Mouse (Mus musculus) liver, embryonic 11.5 days (tissue): ENCODE measurements around the gene Hfe2. TPM values are rescaled to one million over a fixed set of nuclear protein-coding genes. Genes with fewer than 3 reads are reported as not detected.
A peak's percentile ranks its signal among the peaks of the same experiment; 100 is the strongest.

ENCODE experiments used
- ATAC-seq: fragments of 200-750 bp; cut with Nextera tagmentation; replicated peaks from 2 replicates; pipeline ENCODE4 v1.8.0; 2017; ENCODE audit warnings: moderate number of reproducible peaks, mild to moderate bottlenecking, moderate TSS enrichment, moderate library complexity; ENCODE audit not compliant: low FRiP score
- DNase-seq: peaks from one replicate; pipeline ENCODE4 v3.0.0-alpha.2; 2017; ENCODE audit warnings: low spot score
- H3K27ac ChIP-seq: fragments of 300-500 bp; sonication (generic); 2 replicates; pipeline ENCODE4 v1.5.1; 2014; ENCODE audit warnings: mild to moderate bottlenecking, low read depth, low read length, control low read depth
- H3K27me3 ChIP-seq: fragments of 300-500 bp; sonication (generic); replicated peaks from 2 replicates; pipeline ENCODE4 v1.6.1; 2014; ENCODE audit warnings: low read length, mixed read lengths; ENCODE audit not compliant: control insufficient read depth, insufficient read depth
- H3K36me3 ChIP-seq: fragments of 300-500 bp; sonication (generic); 2 replicates; pipeline ENCODE4 v1.6.1; 2014; ENCODE audit warnings: mild to moderate bottlenecking, low read length, moderate library complexity, mixed read lengths; ENCODE audit not compliant: control insufficient read depth, insufficient read depth
- H3K4me1 ChIP-seq: fragments of 300-500 bp; sonication (generic); replicated peaks from 2 replicates; pipeline ENCODE4 v1.6.1; 2014; ENCODE audit warnings: low read length, mixed read lengths; ENCODE audit not compliant: control insufficient read depth, insufficient read depth
- H3K4me2 ChIP-seq: fragments of 300-500 bp; sonication (generic); 2 replicates; pipeline ENCODE4 v1.6.1; 2014; ENCODE audit warnings: mild to moderate bottlenecking, control low read depth, moderate library complexity
- H3K4me3 ChIP-seq: fragments of 300-500 bp; sonication (generic); 2 replicates; pipeline ENCODE4 v1.5.1; 2014; ENCODE audit warnings: low read depth, low read length, control low read depth
- H3K9ac ChIP-seq: fragments of 300-500 bp; sonication (generic); 2 replicates; pipeline ENCODE4 v1.6.1; 2014; ENCODE audit warnings: low read depth, low read length, control low read depth
- H3K9me3 ChIP-seq: fragments of 300-500 bp; sonication (generic); 2 replicates; pipeline ENCODE4 v1.6.1; 2016; ENCODE audit warnings: low read length, inconsistent platforms, mixed read lengths; ENCODE audit not compliant: control insufficient read depth
- WGBS: fragments of 180-500 bp; shearing (Covaris S2); extraction: QIAGEN DNeasy Blood & Tissue Kit; methylation state at CpG from one replicate; pipeline ENCODE4 v1.1.7; 2014; 5-methylcytosine and 5-hydroxymethylcytosine counted together
- polyA plus RNA-seq: library from polyadenylated mRNA; unstranded; fragments of >200 nt; fragmentation: Nextera tagmentation; extraction: Ambion mirVana; gene quantifications from 2 replicates; pipeline ENCODE4 v1.2.1, GENCODE M21; 2014

The Hfe2 gene
- polyA plus RNA-seq, 1 experiment from 2014 or later, result 0.32 TPM

GRCm38 (mm10) chr3:96576005-96576658, 51.2 kb downstream of the Hfe2 start:
- no peaks in the 10 kb centered on the region for H3K36me3 ChIP-seq
- peak overlapping the region; percentile 79 for H3K4me2 ChIP-seq
- 32% methylated on average over 14 of the region's 14 CpGs for WGBS
- DNase-seq, result no peak
- peak overlapping the region; percentile 50 for H3K9ac ChIP-seq
- peaks cover 45% of the 10 kb centered on the region for H3K4me1 ChIP-seq
- peak overlapping the region; percentile 81 for H3K27ac ChIP-seq
- ATAC-seq, result peak; percentile 19; the same call in 1 of the 2 replicates
- peak overlapping the region; percentile 36 for H3K4me3 ChIP-seq
- no peaks in the 10 kb centered on the region for H3K27me3 ChIP-seq
- H3K9me3 ChIP-seq, result no peaks in the 10 kb centered on the region

GRCm38 (mm10) chr3:96576690-96577541, 51.9 kb downstream of the Hfe2 start, which contains the start of gene Gm16253:
Gene Gm16253 (plus strand): TSS chr3:96576984.
- H3K27ac ChIP-seq, result peak within 1 kb of the TSS; percentile 81
- peak within 1 kb of the TSS; percentile 36 for H3K4me3 ChIP-seq
- 19% methylated on average over 17 of the region's 17 CpGs for WGBS
- no peaks in the 10 kb centered on the region for H3K36me3 ChIP-seq
- peaks cover 40% of the 10 kb centered on the region for H3K4me1 ChIP-seq
- H3K9me3 ChIP-seq, result no peaks in the 10 kb centered on the region
- ATAC-seq (peak; percentile 84), DNase-seq (peak; percentile 82)
- H3K9ac ChIP-seq, result peak within 1 kb of the TSS; percentile 50
- no peaks in the 10 kb centered on the region for H3K27me3 ChIP-seq
- peak within 1 kb of the TSS; percentile 79 for H3K4me2 ChIP-seq

DNA sequence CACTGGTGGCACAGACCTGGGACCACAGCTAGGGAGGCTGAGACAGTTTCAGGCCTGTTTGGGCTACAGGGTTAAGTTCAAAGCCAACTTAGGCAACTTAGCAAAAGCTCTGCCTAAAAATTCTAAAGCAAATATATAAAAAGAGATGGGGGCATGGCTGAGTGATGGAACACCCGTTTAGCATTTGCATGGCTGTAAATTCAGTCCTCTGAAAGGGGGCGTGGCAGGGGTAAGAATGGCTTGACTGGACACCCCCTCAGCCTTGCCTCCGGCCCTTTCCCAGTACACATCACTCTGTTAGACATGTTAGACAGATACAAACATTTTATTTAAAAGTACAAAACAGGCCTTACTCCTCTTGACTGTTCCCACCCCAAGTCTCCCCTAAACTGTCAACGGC, 52.6 kb downstream of the Hfe2 start:
- Histone ChIP-seq H3K36me3 (no peaks in the 10 kb centered on the region), H3K4me3 (no peak overlapping the region), H3K9me3 (no peaks in the 10 kb centered on the region), H3K9ac (no peak overlapping the region), H3K27me3 (no peaks in the 10 kb centered on the region), H3K4me2 (no peak overlapping the region), H3K27ac (peak overlapping the region; percentile 81), H3K4me1 (peaks cover 40% of the 10 kb centered on the region)
- no peak for ATAC-seq
- DNase-seq, result no peak
- WGBS, result 72% methylated on average over 4 of the region's 4 CpGs

Other genes starting within 250 kb of the Hfe2 start
- 4.1 TPM in 2 replicates for gene Fcgr1, start 231.2 kb upstream of the Hfe2 start, polyA plus RNA-seq
- not detected in 2 replicates for gene BC107364, start 72.9 kb upstream of the Hfe2 start, polyA plus RNA-seq
- 41.1 and 44.0 TPM in 2 replicates for gene Txnip, start 32.8 kb downstream of the Hfe2 start, polyA plus RNA-seq
- 0.49 and 1.0 TPM in 2 replicates for gene Gm16253, start 51.8 kb downstream of the Hfe2 start, polyA plus RNA-seq
- 18.6 and 21.5 TPM in 2 replicates for gene Polr3gl, start 69.0 kb downstream of the Hfe2 start, polyA plus RNA-seq
- 0.71 and 1.1 TPM in 2 replicates for gene Ankrd34a, start 71.5 kb downstream of the Hfe2 start, polyA plus RNA-seq
- gene Lix1l, start 76.0 kb downstream of the Hfe2 start, polyA plus RNA-seq, result 2.6 and 3.1 TPM in 2 replicates
- gene Rbm8a, start 104.8 kb downstream of the Hfe2 start, polyA plus RNA-seq, result 176 and 196 TPM in 2 replicates
- gene Pex11b, start 110.2 kb downstream of the Hfe2 start, polyA plus RNA-seq, result 29.0 and 36.7 TPM in 2 replicates
- gene Gm42957, start 110.3 kb downstream of the Hfe2 start, polyA plus RNA-seq, result 0.14 TPM in 1 of 2 replicates, not detected in the other
- gene Itga10, start 120.4 kb downstream of the Hfe2 start, polyA plus RNA-seq, result 0.57 and 0.77 TPM in 2 replicates
- 0.32 and 0.40 TPM in 2 replicates for gene Ankrd35, start 145.0 kb downstream of the Hfe2 start, polyA plus RNA-seq
- gene Pias3, start 171.2 kb downstream of the Hfe2 start, polyA plus RNA-seq, result 19.6 and 21.1 TPM in 2 replicates
- gene Nudt17, start 183.4 kb downstream of the Hfe2 start, polyA plus RNA-seq, result 2.4 and 2.5 TPM in 2 replicates
- gene Polr3c, start 202.5 kb downstream of the Hfe2 start, polyA plus RNA-seq, result 41.4 and 44.1 TPM in 2 replicates
- gene Rnf115, start 202.5 kb downstream of the Hfe2 start, polyA plus RNA-seq, result 49.6 and 51.5 TPM in 2 replicates